Mouse (Mus musculus): Measurements from ENCODE around the gene Gm17949. TPM values are rescaled to one million over a fixed set of nuclear protein-coding genes. Genes with fewer than 3 reads are reported as not detected.

Gm17949 gene
- polyA plus RNA-seq, 2 experiments = not detected

GRCm38 (mm10) chr17:56990115-56990746 is 21.0 kb upstream of the Gm17949 start, which contains the start of gene Clpp:
Gene Clpp (plus strand): TSS chr17:56990305.
- peaks cover 5 to 6% of the 10 kb centered on the region in 2 experiments; a peak in 3 of 4 replicates for H3K4me1 ChIP-seq (replicated peaks; ENCODE audit: control insufficient read depth in 2 of 2, insufficient read depth in 2 of 2, low read length in 1 of 2)
- peak within 1 kb of the TSS; percentile 94 for H3K4me2 ChIP-seq (ENCODE audit: low read depth)
- TF ChIP-seq EP300 (IDR thresholded peaks at IDR 0.05; ENCODE audit: low read depth) (no peak), CTCF (IDR thresholded peaks at IDR 0.05; ENCODE audit: low read depth) (no peak)
- no peaks in the 10 kb centered on the region for H3K9me3 ChIP-seq (ENCODE audit: control insufficient read depth, low read length)
- DNase-seq (ENCODE audit: low read depth in 3 of 3, low spot score in 3 of 3) (peak; percentile 92 to 96 (median 93)), ATAC-seq (ENCODE audit: insufficient read depth) (peak; percentile 98)
- H3K9ac ChIP-seq (replicated peaks) = peak within 1 kb of the TSS; percentile 68
- WGBS (ENCODE audit: insufficient replicate concordance) = under 1% methylated on average over 52 of the region's 52 CpGs
- no peaks in the 10 kb centered on the region for H3K27me3 ChIP-seq (ENCODE audit: control insufficient read depth, insufficient read depth, low read length)
- H3K4me3 ChIP-seq (ENCODE audit: insufficient read depth in 1 of 2, low read depth in 2 of 2, low read length in 2 of 2) = peak within 1 kb of the TSS; percentile 74 to 76
- peak within 1 kb of the TSS; percentile 57 for H3K27ac ChIP-seq
- peaks cover 10% of the 10 kb centered on the region for H3K36me3 ChIP-seq (replicated peaks; ENCODE audit: control insufficient read depth, insufficient read depth, low read depth)

DNA sequence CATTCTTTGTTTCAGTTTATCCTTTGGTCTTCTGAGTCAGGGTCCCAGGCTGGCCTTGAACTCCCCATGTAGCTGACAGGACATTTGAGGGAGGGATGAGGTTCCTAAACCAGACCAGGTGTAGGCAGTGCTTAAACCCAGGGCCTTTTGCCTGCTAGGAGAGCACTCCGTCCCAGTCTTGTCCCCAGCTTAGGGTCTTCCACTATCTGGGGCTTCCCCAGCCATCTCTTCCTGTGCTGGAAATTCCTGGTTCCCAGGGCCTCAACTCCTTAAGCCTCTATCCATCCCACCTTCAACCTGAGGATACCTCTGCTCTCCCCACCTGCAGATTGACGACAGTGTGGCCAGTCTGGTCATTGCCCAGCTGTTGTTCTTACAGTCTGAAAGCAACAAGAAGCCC is 20.3 kb upstream of the Gm17949 start:
- Histone ChIP-seq H3K27me3 (ENCODE audit: control insufficient read depth, insufficient read depth, low read length) (no peaks in the 10 kb centered on the region), H3K9ac (replicated peaks) (peak overlapping the region; percentile 68), H3K27ac (no peak overlapping the region), H3K36me3 (replicated peaks; ENCODE audit: control insufficient read depth, insufficient read depth, low read depth) (peaks cover 15% of the 10 kb centered on the region), H3K9me3 (ENCODE audit: control insufficient read depth, low read length) (no peaks in the 10 kb centered on the region), H3K4me3 (ENCODE audit: insufficient read depth in 1 of 2, low read depth in 2 of 2, low read length in 2 of 2) (peak overlapping the region; percentile 74 to 76), H3K4me2 (ENCODE audit: low read depth) (peak overlapping the region; percentile 94), H3K4me1 (replicated peaks; ENCODE audit: control insufficient read depth in 2 of 2, insufficient read depth in 2 of 2, low read length in 1 of 2) (peaks cover 5 to 6% of the 10 kb centered on the region in 2 experiments; a peak in 3 of 4 replicates)
- WGBS (ENCODE audit: insufficient replicate concordance) = 46% methylated on average over 2 of the region's 2 CpGs
- ATAC-seq (ENCODE audit: insufficient read depth) = no peak
- DNase-seq (ENCODE audit: low read depth in 3 of 3, low spot score in 3 of 3) = no peak
- TF ChIP-seq EP300 (IDR thresholded peaks at IDR 0.05; ENCODE audit: low read depth) (no peak), CTCF (IDR thresholded peaks at IDR 0.05; ENCODE audit: low read depth) (no peak)

DNA sequence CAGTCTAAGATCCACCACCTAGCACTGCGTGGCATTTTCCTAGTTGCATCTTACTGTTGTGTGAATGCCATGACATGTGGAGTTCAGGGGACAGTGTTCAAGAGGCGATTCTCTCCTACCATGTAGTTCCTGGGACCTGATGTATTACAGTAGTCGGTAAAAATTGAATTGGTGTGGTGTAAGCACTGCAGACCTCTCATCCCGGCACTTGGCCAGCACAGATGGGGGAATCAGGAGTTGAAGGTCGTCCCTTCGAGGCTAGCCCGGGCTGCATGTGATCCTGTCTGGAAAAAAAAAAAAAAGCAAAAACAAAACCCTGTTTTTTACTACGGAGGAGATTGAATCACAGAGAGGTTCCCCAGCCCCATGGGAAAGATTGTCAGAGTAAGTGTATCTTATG is 16.2 kb upstream of the Gm17949 start:
- no peaks in the 10 kb centered on the region for H3K9me3 ChIP-seq (ENCODE audit: control insufficient read depth, low read length)
- no peak overlapping the region for H3K4me3 ChIP-seq (ENCODE audit: insufficient read depth in 1 of 2, low read depth in 2 of 2, low read length in 2 of 2)
- DNase-seq (ENCODE audit: low read depth in 3 of 3, low spot score in 3 of 3) (no peak), ATAC-seq (ENCODE audit: insufficient read depth) (no peak)
- 81% methylated on average over 8 of the region's 8 CpGs for WGBS (ENCODE audit: insufficient replicate concordance)
- H3K4me1 ChIP-seq (replicated peaks; ENCODE audit: control insufficient read depth in 2 of 2, insufficient read depth in 2 of 2, low read length in 1 of 2) = peaks cover 7 to 14% of the 10 kb centered on the region in 2 experiments
- no peak for TF ChIP-seq CTCF (IDR thresholded peaks at IDR 0.05; ENCODE audit: low read depth)
- H3K27ac ChIP-seq = no peak overlapping the region
- no peak overlapping the region for H3K4me2 ChIP-seq (ENCODE audit: low read depth)
- H3K27me3 ChIP-seq (ENCODE audit: control insufficient read depth, insufficient read depth, low read length) = no peaks in the 10 kb centered on the region
- peaks cover 19% of the 10 kb centered on the region for H3K36me3 ChIP-seq (replicated peaks; ENCODE audit: control insufficient read depth, insufficient read depth, low read depth)
- no peak overlapping the region for H3K9ac ChIP-seq (replicated peaks)

DNA sequence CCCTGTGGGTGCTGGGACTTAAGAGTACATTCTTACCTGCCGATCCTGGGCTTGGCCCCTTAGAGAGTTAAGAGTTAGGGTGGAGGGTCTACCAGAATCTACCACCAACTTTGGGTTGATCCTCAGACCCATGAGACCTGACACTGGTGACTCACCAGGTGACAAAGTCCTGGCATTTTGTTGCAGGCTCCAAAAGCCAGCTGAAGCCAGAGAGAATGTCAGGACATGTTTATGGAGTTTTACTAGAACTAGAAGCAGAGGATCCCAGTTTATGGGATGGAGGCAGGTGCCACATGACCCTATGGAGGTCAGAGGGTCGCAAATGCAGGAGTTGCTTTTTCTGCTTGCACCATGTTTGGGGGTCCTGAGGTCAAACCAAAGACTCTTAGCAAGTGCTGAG is 14.8 kb upstream of the Gm17949 start:
- Histone ChIP-seq H3K9ac (replicated peaks) (peak overlapping the region; percentile 23), H3K36me3 (replicated peaks; ENCODE audit: control insufficient read depth, insufficient read depth, low read depth) (peaks cover 19% of the 10 kb centered on the region), H3K27me3 (ENCODE audit: control insufficient read depth, insufficient read depth, low read length) (no peaks in the 10 kb centered on the region), H3K4me1 (replicated peaks; ENCODE audit: control insufficient read depth in 2 of 2, insufficient read depth in 2 of 2, low read length in 1 of 2) (peaks cover 3 to 8% of the 10 kb centered on the region in 2 experiments), H3K4me2 (ENCODE audit: low read depth) (peak overlapping the region; percentile 90), H3K27ac (no peak overlapping the region), H3K9me3 (ENCODE audit: control insufficient read depth, low read length) (no peaks in the 10 kb centered on the region), H3K4me3 (ENCODE audit: insufficient read depth in 1 of 2, low read depth in 2 of 2, low read length in 2 of 2) (no peak overlapping the region; a peak in 1 of 4 replicates)
- no peak for DNase-seq (ENCODE audit: low read depth in 3 of 3, low spot score in 3 of 3)
- TF ChIP-seq EP300 (IDR thresholded peaks at IDR 0.05; ENCODE audit: low read depth) (no peak), CTCF (IDR thresholded peaks at IDR 0.05; ENCODE audit: low read depth) (no peak)
- ATAC-seq (ENCODE audit: insufficient read depth) = no peak
- WGBS (ENCODE audit: insufficient replicate concordance) = 58% methylated on average over 2 of the region's 2 CpGs

DNA sequence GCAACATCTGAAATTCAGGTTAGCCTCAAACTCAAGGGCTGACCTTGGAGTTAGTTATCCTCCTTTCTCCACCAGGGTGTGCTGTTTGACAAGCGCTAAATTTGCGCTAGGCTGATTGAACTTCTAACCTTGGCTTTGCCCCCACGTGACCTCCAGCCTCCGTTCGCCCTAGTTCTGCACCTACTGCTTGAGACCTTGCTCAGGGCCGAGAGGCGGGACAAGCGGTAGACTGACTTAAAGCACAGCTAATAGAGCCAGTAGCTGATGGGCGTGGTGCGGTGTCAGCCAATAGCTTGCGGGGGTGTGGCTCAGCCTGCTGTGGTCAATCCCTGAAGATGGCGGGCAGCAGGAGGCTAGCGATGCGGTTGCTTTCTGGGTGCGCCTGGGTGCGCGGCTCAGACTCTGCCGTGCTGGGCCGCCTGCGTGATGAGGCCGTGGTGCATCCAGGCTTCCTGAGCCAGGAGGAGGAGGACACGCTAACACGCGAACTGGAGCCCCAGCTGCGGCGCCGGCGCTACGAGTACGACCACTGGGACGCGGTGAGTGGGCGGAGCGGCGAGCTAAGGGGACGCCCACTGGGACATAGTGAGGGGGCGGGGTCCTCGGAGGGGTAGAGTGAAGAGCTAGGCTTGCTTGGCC is 14.1 kb upstream of the Gm17949 start, which contains the start of gene Alkbh7:
Alkbh7 (plus strand) TSS at position 311 of the 639 bp plus-strand sequence.
- peak; percentile 100 for ATAC-seq (ENCODE audit: insufficient read depth)
- DNase-seq (ENCODE audit: low read depth in 3 of 3, low spot score in 3 of 3) = peak; percentile 99
- Histone ChIP-seq H3K36me3 (replicated peaks; ENCODE audit: control insufficient read depth, insufficient read depth, low read depth) (peaks cover 19% of the 10 kb centered on the region), H3K9me3 (ENCODE audit: control insufficient read depth, low read length) (no peaks in the 10 kb centered on the region), H3K9ac (replicated peaks) (peak within 1 kb of the TSS; percentile 58), H3K27me3 (ENCODE audit: control insufficient read depth, insufficient read depth, low read length) (no peaks in the 10 kb centered on the region), H3K4me2 (ENCODE audit: low read depth) (peak within 1 kb of the TSS; percentile 90), H3K27ac (peak within 1 kb of the TSS; percentile 20; the same call in 1 of the 2 replicates), H3K4me3 (ENCODE audit: insufficient read depth in 1 of 2, low read depth in 2 of 2, low read length in 2 of 2) (peak within 1 kb of the TSS; percentile 69 to 87), H3K4me1 (replicated peaks; ENCODE audit: control insufficient read depth in 2 of 2, insufficient read depth in 2 of 2, low read length in 1 of 2) (peaks cover 3 to 8% of the 10 kb centered on the region in 2 experiments; a peak in 3 of 4 replicates)
- no peak for TF ChIP-seq EP300 (IDR thresholded peaks at IDR 0.05; ENCODE audit: low read depth)
- TF ChIP-seq CTCF (IDR thresholded peaks at IDR 0.05; ENCODE audit: low read depth) = peak; percentile 96
- under 1% methylated on average over 38 of the region's 38 CpGs for WGBS (ENCODE audit: insufficient replicate concordance)

Measured in liver, embryonic 14.5 days (tissue).